12 mouse cellular contexts compared by ENCODE assay signal in the genomic region with DNA sequence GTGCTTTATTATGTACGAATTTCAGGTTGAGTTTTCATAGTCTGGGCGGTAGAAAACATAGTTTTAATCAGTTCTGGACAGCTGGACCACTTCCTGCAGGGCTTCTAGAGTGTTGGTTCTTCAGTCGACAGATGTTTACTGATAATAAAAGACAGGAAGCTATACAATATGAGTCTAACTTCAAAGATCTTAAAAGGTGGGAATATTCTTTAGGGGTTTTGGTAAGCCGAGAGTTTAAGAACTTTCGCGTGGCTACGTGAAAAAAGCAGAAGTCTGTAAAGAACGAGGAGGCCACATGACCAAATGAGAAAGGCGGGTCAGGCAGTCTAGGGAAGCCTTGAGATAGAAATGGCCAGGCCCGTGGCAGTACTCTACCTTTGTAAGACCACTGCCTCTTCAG. TPM values are rescaled to one million over a fixed set of nuclear protein-coding genes. Genes with fewer than 3 reads are reported as not detected.
DNase-seq lines count a peak whose midpoint lies in the region; ATAC-seq and TF ChIP-seq lines count a peak whose summit lies in the region.
"Had no signal": no experiment of that assay in that cellular context is flagged by ENCODE, and none has a peak within 500 bp of the region (broad histone marks: within the 10 kb centered on the region; RNA-seq: fewer than 3 reads in every experiment).

No protein-coding gene starts in this region.

- H3K4me3 ChIP-seq in gastrocnemius, adult 2 months = no peak overlapping the region
- H3K4me3 ChIP-seq in lung, embryonic 15.5 days = no peak overlapping the region
- no peak overlapping the region for H3K4me3 ChIP-seq in midbrain, embryonic 11.5 days (ENCODE audit: low read depth, low read length)
- H3K4me3 ChIP-seq: heart, embryonic 10.5 days had no signal

- no peak for DNase-seq in gastrocnemius, adult 2 months
- DNase-seq in gastrocnemius, postnatal 4 days (ENCODE audit: low spot score in 2 of 2) = no peak
- no peak for DNase-seq in lung, postnatal 14 days
- DNase-seq in spleen, postnatal 36 days (ENCODE audit: low spot score in 2 of 2) = no peak
- DNase-seq in midbrain, embryonic 11.5 days (ENCODE audit: low spot score, missing footprints) = no peak
- DNase-seq: cerebellum, postnatal 10 days; thymus, postnatal 36 days had no signal

- H3K27me3 ChIP-seq in lung, embryonic 15.5 days = no peaks in the 10 kb centered on the region
- H3K27me3 ChIP-seq in midbrain, embryonic 11.5 days (ENCODE audit: control insufficient read depth, insufficient read depth, low read length) = no peaks in the 10 kb centered on the region

- H3K4me1 ChIP-seq in lung, embryonic 15.5 days = peaks cover 17% of the 10 kb centered on the region; the same call in 1 of the 2 replicates
- H3K4me1 ChIP-seq in midbrain, embryonic 11.5 days (ENCODE audit: control insufficient read depth, insufficient read depth, low read length) = no peaks in the 10 kb centered on the region

- no peaks in the 10 kb centered on the region for H3K9me3 ChIP-seq in lung, embryonic 15.5 days
- H3K9me3 ChIP-seq in midbrain, embryonic 11.5 days (ENCODE audit: control insufficient read depth, low read length) = no peaks in the 10 kb centered on the region
- H3K9me3 ChIP-seq: heart, embryonic 10.5 days had no signal

- 20% methylated on average over 10 of the region's 10 CpGs for WGBS in lung, embryonic 15.5 days
- WGBS in midbrain, embryonic 11.5 days = 87% methylated on average over 10 of the region's 10 CpGs

- ATAC-seq in lung, embryonic 15.5 days (ENCODE audit: borderline replicate concordance, extremely low read depth, low FRiP score, low TSS enrichment) = no peak
- ATAC-seq in hematopoietic stem cell, adult 5-6 weeks (replicated peaks in 1 of 2; ENCODE audit: insufficient read depth in 1 of 2, low FRiP score in 2 of 2, low TSS enrichment in 1 of 2, low read depth in 1 of 2, poor library complexity in 2 of 2, severe bottlenecking in 2 of 2) = peak; percentile 53 to 72
- ATAC-seq in monocyte, adult 5-6 weeks (replicated peaks; ENCODE audit: insufficient number of reproducible peaks, low FRiP score, low TSS enrichment, poor library complexity, severe bottlenecking) = peak; percentile 78
- no peak for ATAC-seq in midbrain, embryonic 11.5 days (ENCODE audit: low FRiP score)

- no peak for TF ChIP-seq CTCF in gastrocnemius, adult 2 months (IDR thresholded peaks at IDR 0.05)

- intact Hi-C loops in gastrocnemius, adult 2 months (cut with DNase I) = no loop called here

- peak overlapping the region; percentile 83 for H3K27ac ChIP-seq in gastrocnemius, adult 2 months
- peak overlapping the region; percentile 38; the same call in 1 of the 2 replicates for H3K27ac ChIP-seq in lung, embryonic 15.5 days
- H3K27ac ChIP-seq in midbrain, embryonic 11.5 days (ENCODE audit: low read depth, low read length) = no peak overlapping the region
- H3K27ac ChIP-seq: heart, embryonic 10.5 days; hindbrain, embryonic 14.5 days had no signal

- no peak overlapping the region for H3K9ac ChIP-seq in lung, embryonic 15.5 days
- H3K9ac ChIP-seq in midbrain, embryonic 11.5 days (ENCODE audit: low read length) = no peak overlapping the region
- H3K9ac ChIP-seq: hindbrain, embryonic 14.5 days had no signal

- H3K4me2 ChIP-seq in lung, embryonic 15.5 days = no peak overlapping the region
- no peak overlapping the region for H3K4me2 ChIP-seq in midbrain, embryonic 11.5 days
- H3K4me2 ChIP-seq: hindbrain, embryonic 14.5 days had no signal

- H3K36me3 ChIP-seq in lung, embryonic 15.5 days = no peaks in the 10 kb centered on the region
- no peaks in the 10 kb centered on the region for H3K36me3 ChIP-seq in midbrain, embryonic 11.5 days (ENCODE audit: control insufficient read depth, insufficient read depth, low read length)
- H3K36me3 ChIP-seq: heart, embryonic 10.5 days had no signal

RNA-seq across cellular contexts. Expression of a gene that starts 29.5 kb away (rescaled TPM):
- total RNA-seq in gastrocnemius, adult 2 months (2021) = 100 to 1,000 TPM; 115 to 116 TPM
- 100 to 1,000 TPM in 1 of 2 experiments, 10 to 100 TPM in 1; 80.6 to 101 TPM for total RNA-seq in gastrocnemius, postnatal 4 days (2021)
- 131 and 138 TPM in 2 replicates for polyA plus RNA-seq in lung, embryonic 15.5 days (2015; fragmentation: Nextera tagmentation; extraction: Ambion mirVana)
- total RNA-seq in hematopoietic stem cell, adult 5-6 weeks (2017) = 128 and 155 TPM in 2 replicates
- 65.4 to 124 TPM (median 68.3 TPM) in 3 replicates for total RNA-seq in monocyte, adult 5-6 weeks (2017)
- 211 and 237 TPM in 2 replicates for polyA plus RNA-seq in midbrain, embryonic 11.5 days (2014; fragmentation: Nextera tagmentation; extraction: Ambion mirVana)

Comparison
In these comparisons a context has a peak if more than half of its experiments do, and no peak if none do; other contexts are left out.
1. ATAC-seq: peak in hematopoietic stem cell, adult 5-6 weeks (2 of 2) and monocyte, adult 5-6 weeks (single experiment); none in lung, embryonic 15.5 days (single experiment) and midbrain, embryonic 11.5 days (single experiment).